Mouse (Mus musculus) olfactory bulb, adult 2 months (tissue): Measurements from ENCODE around the gene Cdk18.

Experiments used
- CTCF ChIP-seq: fragments of 200-500 bp; IDR thresholded peaks from 2 replicates; pipeline ENCODE4 v1.5.1; 2012; ENCODE audit warnings: low read depth, mild to moderate bottlenecking, low read length, moderate library complexity; ENCODE audit not compliant: insufficient read depth
- POLR2A ChIP-seq: fragments of 200-500 bp; IDR thresholded peaks from 2 replicates; pipeline ENCODE4 v1.6.1; 2012; ENCODE audit warnings: mild to moderate bottlenecking, low read depth, low read length, moderate library complexity; ENCODE audit not compliant: insufficient read depth

- no peak for TF ChIP-seq CTCF
- no peak for TF ChIP-seq POLR2A
Measured at GRCm38 (mm10) chr1:132170698-132171097, 31.2 kb upstream of the Cdk18 start.
